Mouse (Mus musculus) lung, embryonic 15.5 days (tissue): ENCODE data around the gene Zfp346. TPM values are rescaled to one million over a fixed set of nuclear protein-coding genes. Genes with fewer than 3 reads are reported as not detected.
"Not testable (repeated sequence)": the region's sequence is repeated elsewhere in the genome, so short reads cannot be mapped to it uniquely, and the experiment has no call there.

Experiments used
- ATAC-seq: fragments of 200-750 bp; cut with Nextera tagmentation; 2 replicates; pipeline ENCODE4 v1.8.0; 2017; ENCODE audit warnings: moderate number of reproducible peaks, borderline replicate concordance; ENCODE audit not compliant: low FRiP score, low TSS enrichment; ENCODE audit errors: extremely low read depth
- H3K27ac ChIP-seq: fragments of 300-500 bp; sonication (generic); 2 replicates; pipeline ENCODE4 v1.5.1; 2015; ENCODE audit warnings: moderate library complexity, mild to moderate bottlenecking, inconsistent platforms
- H3K27me3 ChIP-seq: fragments of 300-500 bp; sonication (generic); 2 replicates; pipeline ENCODE4 v1.6.1; 2015; ENCODE audit warnings: inconsistent platforms
- H3K36me3 ChIP-seq: fragments of 300-500 bp; sonication (generic); 2 replicates; pipeline ENCODE4 v1.6.1; 2015; ENCODE audit warnings: inconsistent platforms
- H3K4me1 ChIP-seq: fragments of 300-500 bp; sonication (generic); 2 replicates; pipeline ENCODE4 v1.6.1; 2015; ENCODE audit warnings: inconsistent platforms
- H3K4me2 ChIP-seq: fragments of 300-500 bp; sonication (generic); 2 replicates; pipeline ENCODE4 v1.6.1; 2015; ENCODE audit warnings: inconsistent platforms, mild to moderate bottlenecking, moderate library complexity
- H3K4me3 ChIP-seq: fragments of 300-500 bp; sonication (generic); 2 replicates; pipeline ENCODE4 v1.5.1; 2015; ENCODE audit warnings: mild to moderate bottlenecking, inconsistent platforms
- H3K9ac ChIP-seq: fragments of 300-500 bp; sonication (generic); 2 replicates; pipeline ENCODE4 v1.6.1; 2015; ENCODE audit warnings: inconsistent platforms
- H3K9me3 ChIP-seq: fragments of 300-500 bp; sonication (generic); 2 replicates; pipeline ENCODE4 v1.6.1; 2016; ENCODE audit warnings: inconsistent platforms
- WGBS: fragments of 180-500 bp; shearing (Covaris S2); methylation state at CpG from one replicate; pipeline ENCODE4 v1.1.7; 2015; 5-methylcytosine and 5-hydroxymethylcytosine counted together
- polyA plus RNA-seq: library from polyadenylated mRNA; unstranded; fragments of >200 nt; fragmentation: Nextera tagmentation; extraction: Ambion mirVana; gene quantifications from 2 replicates; pipeline ENCODE4 v1.2.1, GENCODE M21; 2015

Gene Zfp346
- 19.5 and 20.1 TPM in 2 replicates for polyA plus RNA-seq

GRCm38 (mm10) chr13:55105045-55105952 lies at the start of gene Zfp346:
Gene Zfp346, plus strand, starts transcription at chr13:55105311.
- Histone ChIP-seq H3K4me1 (peaks cover 12% of the 10 kb centered on the region), H3K4me2 (peak within 1 kb of the TSS; percentile 66), H3K9me3 (no peaks in the 10 kb centered on the region), H3K36me3 (peaks cover 9% of the 10 kb centered on the region; the same call in 1 of the 2 replicates), H3K4me3 (peak within 1 kb of the TSS; percentile 87), H3K27ac (peak within 1 kb of the TSS; percentile 81), H3K9ac (peak within 1 kb of the TSS; percentile 74), H3K27me3 (no peaks in the 10 kb centered on the region)
- WGBS: under 1% methylated on average over 66 of the region's 66 CpGs
- ATAC-seq: peak; percentile 95

- no peak for ATAC-seq
These were observed 47.1 kb upstream of the Zfp346 start for GRCm38 (mm10) chr13:55058042-55058441.

GRCm38 (mm10) chr13:55063276-55063675 lies 41.8 kb upstream of the Zfp346 start:
- Histone ChIP-seq H3K4me1 (no peaks in the 10 kb centered on the region), H3K27ac (no peak overlapping the region), H3K9me3 (no peaks in the 10 kb centered on the region), H3K36me3 (0 out of 2 replicates have a peak, but pooled peaks cover under 1% of the 10 kb centered on the region), H3K4me2 (no peak overlapping the region), H3K27me3 (no peaks in the 10 kb centered on the region), H3K4me3 (no peak overlapping the region), H3K9ac (no peak overlapping the region)
- no peak for ATAC-seq
- WGBS: 66% methylated on average over 2 of the region's 2 CpGs

More at GRCm38 (mm10) chr13:55058042-55058441, 47.1 kb upstream of the Zfp346 start:
- 97% methylated on average over 2 of the region's 2 CpGs for WGBS
- no peak overlapping the region for H3K4me3 ChIP-seq
- no peaks in the 10 kb centered on the region for H3K27me3 ChIP-seq
- H3K4me2 ChIP-seq: no peak overlapping the region
- H3K4me1 ChIP-seq: no peaks in the 10 kb centered on the region
- no peak overlapping the region for H3K9ac ChIP-seq
- no peak overlapping the region for H3K27ac ChIP-seq
- H3K9me3 ChIP-seq: no peaks in the 10 kb centered on the region
- H3K36me3 ChIP-seq: peaks cover 16% of the 10 kb centered on the region; the same call in 1 of the 2 replicates

- WGBS: 40% methylated on average over 7 of the region's 7 CpGs
- no peaks in the 10 kb centered on the region for H3K9me3 ChIP-seq
- no peak overlapping the region for H3K4me2 ChIP-seq
- no peak overlapping the region for H3K9ac ChIP-seq
- no peaks in the 10 kb centered on the region for H3K4me1 ChIP-seq
- H3K27ac ChIP-seq: no peak overlapping the region
- no peak overlapping the region for H3K4me3 ChIP-seq
- 0 out of 2 replicates have a peak, but pooled peaks cover 7% of the 10 kb centered on the region for H3K36me3 ChIP-seq
- H3K27me3 ChIP-seq: no peaks in the 10 kb centered on the region
- ATAC-seq: no peak
These were observed 35.4 kb upstream of the Zfp346 start for GRCm38 (mm10) chr13:55069719-55070118.

- WGBS: 3% methylated on average over 3 of the region's 3 CpGs
- H3K4me2 ChIP-seq: no peak overlapping the region
- no peak overlapping the region for H3K4me3 ChIP-seq
- H3K27me3 ChIP-seq: no peaks in the 10 kb centered on the region
- H3K27ac ChIP-seq: no peak overlapping the region
- no peaks in the 10 kb centered on the region for H3K9me3 ChIP-seq
- no peak overlapping the region for H3K9ac ChIP-seq
- no peaks in the 10 kb centered on the region for H3K4me1 ChIP-seq
- ATAC-seq: no peak
- peaks cover 13% of the 10 kb centered on the region; the same call in 1 of the 2 replicates for H3K36me3 ChIP-seq
These were observed 33.8 kb upstream of the Zfp346 start for GRCm38 (mm10) chr13:55071322-55071721.

GRCm38 (mm10) chr13:55075597-55075996 lies 29.5 kb upstream of the Zfp346 start:
- no peaks in the 10 kb centered on the region for H3K27me3 ChIP-seq
- no peaks in the 10 kb centered on the region for H3K4me1 ChIP-seq
- no peak overlapping the region for H3K4me2 ChIP-seq
- H3K36me3 ChIP-seq: peaks cover 16% of the 10 kb centered on the region; the same call in 1 of the 2 replicates
- H3K4me3 ChIP-seq: no peak overlapping the region
- no peaks in the 10 kb centered on the region for H3K9me3 ChIP-seq
- no peak for ATAC-seq
- no peak overlapping the region for H3K27ac ChIP-seq
- no peak overlapping the region for H3K9ac ChIP-seq
- 41% methylated on average over 5 of the region's 5 CpGs for WGBS

- Histone ChIP-seq H3K4me2 (no peak overlapping the region), H3K9ac (no peak overlapping the region), H3K9me3 (no peaks in the 10 kb centered on the region), H3K36me3 (peaks cover 8% of the 10 kb centered on the region), H3K4me3 (no peak overlapping the region), H3K4me1 (no peaks in the 10 kb centered on the region), H3K27ac (no peak overlapping the region), H3K27me3 (no peaks in the 10 kb centered on the region)
- 67% methylated on average over 4 of the region's 4 CpGs for WGBS
- no peak for ATAC-seq
These were observed 12.5 kb upstream of the Zfp346 start for GRCm38 (mm10) chr13:55092588-55092987.

- not testable (repeated sequence) for H3K9me3 ChIP-seq, H3K4me1 ChIP-seq, H3K4me2 ChIP-seq, H3K9ac ChIP-seq, H3K27ac ChIP-seq, ATAC-seq, H3K27me3 ChIP-seq, H3K4me3 ChIP-seq, H3K36me3 ChIP-seq
- WGBS: 88% methylated on average over 3 of the region's 3 CpGs
These were observed 7.3 kb upstream of the Zfp346 start for GRCm38 (mm10) chr13:55097841-55098240.

- peak overlapping the region; percentile 97 for H3K27ac ChIP-seq
These were observed 5.9 kb upstream of the Zfp346 start for GRCm38 (mm10) chr13:55099066-55099725.

GRCm38 (mm10) chr13:55099726-55100478 lies 5.2 kb upstream of the Zfp346 start, which contains the start of gene Uimc1:
Gene Uimc1, minus strand, starts transcription at chr13:55100300.
- no peaks in the 10 kb centered on the region for H3K27me3 ChIP-seq
- peak; percentile 93 for ATAC-seq

More at GRCm38 (mm10) chr13:55099066-55099725, 5.9 kb upstream of the Zfp346 start:
- Histone ChIP-seq H3K9me3 (no peaks in the 10 kb centered on the region), H3K4me3 (peak overlapping the region; percentile 95), H3K9ac (peak overlapping the region; percentile 94), H3K4me2 (peak overlapping the region; percentile 66), H3K27me3 (no peaks in the 10 kb centered on the region), H3K4me1 (peaks cover 7% of the 10 kb centered on the region), H3K36me3 (no peaks in the 10 kb centered on the region)
- no peak for ATAC-seq
- WGBS: 23% methylated on average over 20 of the region's 20 CpGs

GRCm38 (mm10) chr13:55101627-55102026 lies 3.5 kb upstream of the Zfp346 start:
- Histone ChIP-seq H3K9me3 (no peaks in the 10 kb centered on the region), H3K27ac (no peak overlapping the region), H3K36me3 (no peaks in the 10 kb centered on the region), H3K27me3 (no peaks in the 10 kb centered on the region), H3K9ac (no peak overlapping the region), H3K4me1 (peaks cover 15% of the 10 kb centered on the region), H3K4me2 (no peak overlapping the region), H3K4me3 (no peak overlapping the region)
- no peak for ATAC-seq
- 87% methylated on average over 11 of the region's 11 CpGs for WGBS

More at GRCm38 (mm10) chr13:55099726-55100478, 5.2 kb upstream of the Zfp346 start, which contains the start of gene Uimc1:
- H3K27ac ChIP-seq: peak within 1 kb of the TSS; percentile 97
- peak within 1 kb of the TSS; percentile 66 for H3K4me2 ChIP-seq
- H3K36me3 ChIP-seq: no peaks in the 10 kb centered on the region
- H3K4me3 ChIP-seq: peak within 1 kb of the TSS; percentile 95
- peak within 1 kb of the TSS; percentile 94 for H3K9ac ChIP-seq
- H3K9me3 ChIP-seq: no peaks in the 10 kb centered on the region
- under 1% methylated on average over 67 of the region's 81 CpGs for WGBS
- H3K4me1 ChIP-seq: peaks cover 7% of the 10 kb centered on the region
